Mouse (Mus musculus) ES-E14 (cell line): ENCODE measurements at regions not wholly inside any gene's neighbourhood (a gene's known extent, or its start where the extent isn't known, plus 50 kb on each side); places are given as distances from the start of the nearest gene placed in this dataset.

Source experiments
- HCFC1 ChIP-seq: IDR thresholded peaks from 2 replicates; pipeline ENCODE4 v1.6.1; 2012; ENCODE audit warnings: low read length, inconsistent platforms, borderline replicate concordance; ENCODE audit not compliant: insufficient read depth
- MAFK ChIP-seq: IDR thresholded peaks from 2 replicates; pipeline ENCODE4 v1.6.1; 2014; ENCODE audit warnings: mild to moderate bottlenecking, low read depth, low read length, inconsistent platforms; ENCODE audit not compliant: insufficient read depth
- ZC3H11A ChIP-seq: IDR thresholded peaks from 2 replicates; pipeline ENCODE4 v1.6.1; 2012; ENCODE audit warnings: low read depth, mild to moderate bottlenecking, inconsistent platforms, low read length, borderline replicate concordance
- ZNF384 ChIP-seq: IDR thresholded peaks from 2 replicates; pipeline ENCODE4 v1.6.1; 2012; ENCODE audit warnings: low read depth, low read length, inconsistent platforms

DNA sequence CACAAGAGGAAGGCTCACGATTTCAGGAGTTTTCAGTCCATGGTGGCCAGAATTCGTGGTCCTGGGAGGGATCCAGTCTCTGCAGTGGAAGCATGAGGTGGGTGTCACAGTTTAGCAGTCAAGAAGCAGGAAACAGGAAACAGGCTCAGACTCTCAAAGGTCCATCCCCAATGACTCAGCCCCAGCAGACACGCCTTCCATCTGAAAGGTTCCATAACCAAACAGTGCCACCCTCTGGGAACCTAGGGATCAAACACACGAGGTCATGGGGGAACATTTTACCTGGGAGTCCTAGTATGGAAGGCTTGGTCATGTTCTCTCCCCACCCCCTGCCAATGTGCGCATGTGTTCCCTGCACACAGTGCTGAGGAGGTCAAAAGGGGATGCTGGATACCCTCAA, 279.4 kb downstream of the Med13l start:
- no peak for TF ChIP-seq ZC3H11A
- no peak for TF ChIP-seq HCFC1
- TF ChIP-seq ZNF384 = no peak
- TF ChIP-seq MAFK = no peak
